Mouse (Mus musculus): ENCODE measurements around the gene Wfdc3.

- no peak for TF ChIP-seq CTCF (IDR thresholded peaks at IDR 0.05; ENCODE audit: extremely low read depth, insufficient read depth, low read length)
- TF ChIP-seq POLR2A (IDR thresholded peaks at IDR 0.05; ENCODE audit: extremely low read depth, insufficient read depth, low read length) = no peak
Observed at GRCm38 (mm10) chr2:164748991-164749390, 3.3 kb upstream of the Wfdc3 start.

Data from cortical plate, adult 2 months (tissue).